Mouse (Mus musculus): ENCODE measurements around the gene Ppm1h. TPM values are rescaled to one million over a fixed set of nuclear protein-coding genes. Genes with fewer than 3 reads are reported as not detected.

Ppm1h gene
- polyA plus RNA-seq, 2 experiments from 2014 or later, result 50.3 to 52.7 TPM

DNA sequence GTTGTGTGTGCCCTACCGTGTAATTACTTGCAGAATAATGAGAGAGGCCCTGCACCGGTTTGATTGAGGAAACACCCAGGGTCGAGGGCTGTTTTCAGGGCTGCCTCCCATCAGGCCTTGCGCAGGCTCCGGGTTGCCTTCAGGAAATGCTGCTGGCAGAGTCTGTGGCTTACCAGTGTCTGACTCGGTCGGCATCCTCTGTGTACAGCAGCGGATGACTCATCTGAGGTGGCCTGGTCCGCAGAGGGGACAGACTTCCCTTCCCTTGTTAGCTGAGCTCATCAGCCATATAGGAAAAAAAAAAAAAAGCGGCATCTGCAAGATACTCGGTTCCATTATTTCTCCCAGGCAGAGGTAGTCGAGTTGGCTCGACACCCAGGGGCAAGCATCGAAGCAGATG lies 136.5 kb downstream of the Ppm1h start:
- ATAC-seq, result peak; percentile 98

DNA sequence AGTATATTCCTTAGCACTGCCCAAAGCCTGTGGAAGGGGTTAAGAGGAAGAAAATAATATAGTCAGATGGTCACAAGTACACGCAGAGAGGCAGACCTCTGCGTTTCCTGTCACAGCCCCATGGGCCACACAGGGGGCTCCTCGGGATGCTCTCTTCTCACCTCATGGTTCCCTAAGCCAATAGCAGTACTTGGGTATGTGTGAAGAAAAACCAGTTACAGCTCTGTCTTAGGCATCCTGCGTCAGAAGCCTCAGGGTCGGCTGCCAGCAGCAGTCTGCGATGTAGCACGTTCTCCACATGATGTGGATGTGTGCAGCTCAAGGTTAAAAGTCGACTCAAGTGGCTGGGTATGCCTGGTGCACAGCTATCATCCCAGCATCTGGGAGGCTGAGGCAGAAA lies 139.2 kb downstream of the Ppm1h start:
- ATAC-seq, result no peak

DNA sequence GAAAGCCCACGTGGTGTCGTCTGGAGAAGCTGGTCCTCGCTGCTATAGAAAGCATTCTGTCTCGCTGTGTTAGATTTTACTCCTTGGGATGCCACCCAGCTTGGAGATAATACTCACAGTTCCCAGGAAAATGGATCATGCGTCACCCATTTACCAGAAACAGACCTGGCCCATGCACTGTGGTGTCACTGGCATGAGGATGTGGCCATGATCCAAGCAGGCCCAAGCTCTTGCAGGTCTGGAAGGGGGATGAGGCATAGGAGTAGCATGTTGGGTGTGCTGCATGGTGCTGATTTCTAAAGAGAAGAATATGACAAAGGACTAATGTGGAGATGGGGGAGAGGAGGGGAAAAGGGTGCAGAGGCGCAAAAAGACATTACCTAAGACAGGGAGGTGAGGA lies 141.2 kb downstream of the Ppm1h start:
- ATAC-seq, result no peak

DNA sequence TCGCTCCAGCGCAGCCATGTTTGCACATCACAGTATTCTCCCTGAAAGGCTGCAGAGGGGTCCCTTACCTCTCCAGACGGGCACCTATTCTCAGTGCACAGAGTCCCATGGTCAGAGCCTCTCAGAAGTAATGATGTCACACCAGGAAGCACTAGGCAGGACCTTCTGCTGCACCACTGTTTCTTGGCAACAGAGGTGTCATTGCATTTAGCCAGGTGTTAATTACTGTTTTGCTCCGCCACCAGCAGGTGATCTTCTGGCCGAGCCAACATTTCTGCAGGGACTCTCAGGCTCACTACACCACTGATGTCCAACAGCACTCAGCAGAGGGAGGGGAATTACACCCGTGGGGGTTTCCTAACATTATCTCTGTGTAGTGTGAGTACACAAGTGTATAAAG lies 143.0 kb downstream of the Ppm1h start:
- ATAC-seq, result no peak

DNA sequence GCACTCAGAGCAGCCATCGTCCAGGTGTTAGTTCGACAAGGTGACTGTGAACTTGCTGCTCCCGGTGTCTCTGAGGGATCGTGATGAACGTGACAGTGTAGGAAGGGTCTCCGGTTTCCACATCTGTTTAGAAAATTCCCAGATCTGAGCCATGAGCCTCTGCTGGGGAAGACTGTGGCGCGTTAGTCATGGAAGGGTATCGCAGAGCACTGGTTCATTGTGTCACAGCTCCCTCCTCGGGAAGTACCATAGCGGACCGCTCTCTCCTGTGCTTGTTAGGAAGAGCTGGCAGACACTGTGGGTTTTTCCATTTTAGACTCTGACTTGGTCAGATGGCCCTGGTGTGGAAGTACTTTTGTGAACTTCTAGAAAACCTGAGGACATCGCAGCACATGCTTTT lies 145.1 kb downstream of the Ppm1h start:
- no peak for ATAC-seq

DNA sequence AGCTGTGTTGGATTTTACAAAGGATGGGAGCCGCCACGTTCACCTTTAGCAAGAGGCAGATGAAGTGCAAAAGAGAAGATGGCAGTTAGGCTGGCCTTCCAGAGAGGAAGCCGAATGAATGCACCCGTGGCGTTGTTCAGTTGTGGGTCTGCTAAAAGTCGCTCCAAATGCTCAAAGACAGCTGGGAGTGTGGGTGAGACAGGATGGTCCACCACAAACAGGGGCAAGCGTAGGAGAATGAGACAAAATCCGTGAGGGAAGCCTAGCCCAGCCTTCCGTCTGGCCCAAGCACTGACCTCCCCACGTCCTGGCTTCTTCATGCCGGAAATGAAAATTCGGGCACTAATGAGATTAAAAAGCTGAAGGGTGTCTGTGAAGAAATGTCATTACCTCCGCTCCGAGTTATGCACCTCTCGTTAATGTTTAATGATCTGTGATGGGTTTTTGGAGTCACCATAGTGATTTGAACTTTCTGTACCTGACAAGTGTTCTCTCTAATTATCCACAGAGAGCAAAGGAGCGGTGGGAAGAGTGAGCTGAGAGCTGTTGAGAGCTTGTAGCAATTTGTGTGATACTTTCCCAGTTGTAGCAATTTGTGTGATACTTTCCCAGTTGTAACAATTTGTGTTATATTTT lies 148.3 kb downstream of the Ppm1h start:
- no peak for ATAC-seq

DNA sequence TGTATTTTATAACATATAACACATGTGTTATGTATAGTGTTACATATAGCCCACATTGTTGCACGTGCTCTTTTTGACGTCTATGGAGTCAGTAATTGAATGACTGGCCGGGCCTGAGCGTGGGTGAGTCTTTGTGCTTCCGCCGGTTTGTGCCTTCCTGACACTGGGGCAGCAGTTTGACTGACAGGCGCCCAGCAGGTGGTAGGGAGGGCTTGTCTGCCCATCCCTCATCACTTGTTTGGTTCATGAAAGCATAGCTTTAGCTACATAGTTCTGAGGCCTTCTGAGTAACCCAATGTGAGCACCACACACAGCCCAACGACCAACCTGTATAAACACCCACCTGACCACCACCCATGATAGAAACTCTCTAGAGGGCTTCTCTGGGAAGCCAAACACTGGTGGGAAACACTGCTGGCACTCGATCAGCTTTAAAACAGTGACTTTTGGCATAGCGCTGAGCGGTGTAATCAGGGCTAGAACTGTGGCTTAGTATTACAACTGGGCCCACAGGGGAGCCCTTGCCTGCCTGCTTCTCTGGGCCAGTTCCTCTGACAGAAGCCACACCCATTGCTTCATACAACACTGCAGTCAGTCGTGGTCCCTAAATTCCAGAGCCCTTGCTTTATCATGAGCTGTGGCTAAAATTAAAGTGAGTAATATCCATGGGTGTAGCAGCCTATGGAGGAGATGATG lies 149.3 kb downstream of the Ppm1h start:
- ATAC-seq, result no peak

DNA sequence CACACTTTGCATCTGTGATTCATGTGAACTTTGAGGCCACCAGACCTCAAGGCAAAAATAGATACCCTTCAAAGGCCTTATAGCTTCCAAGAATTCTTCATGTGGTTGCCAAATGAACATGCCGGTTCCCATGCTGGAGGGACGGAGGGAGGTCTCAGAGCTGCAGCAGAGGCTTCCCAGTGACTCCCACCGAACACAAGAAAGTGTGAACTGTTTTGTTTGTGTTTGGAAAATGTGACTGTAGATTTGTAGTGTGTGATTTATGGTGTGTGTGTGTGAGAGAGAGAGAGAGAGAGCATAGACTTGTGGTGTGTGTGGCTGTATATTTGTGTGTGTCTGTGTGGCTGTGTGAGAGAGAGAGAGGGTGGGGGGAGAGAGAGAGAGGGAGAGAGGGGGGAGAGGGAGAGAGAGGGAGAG lies 151.2 kb downstream of the Ppm1h start:
- no peak for ATAC-seq

DNA sequence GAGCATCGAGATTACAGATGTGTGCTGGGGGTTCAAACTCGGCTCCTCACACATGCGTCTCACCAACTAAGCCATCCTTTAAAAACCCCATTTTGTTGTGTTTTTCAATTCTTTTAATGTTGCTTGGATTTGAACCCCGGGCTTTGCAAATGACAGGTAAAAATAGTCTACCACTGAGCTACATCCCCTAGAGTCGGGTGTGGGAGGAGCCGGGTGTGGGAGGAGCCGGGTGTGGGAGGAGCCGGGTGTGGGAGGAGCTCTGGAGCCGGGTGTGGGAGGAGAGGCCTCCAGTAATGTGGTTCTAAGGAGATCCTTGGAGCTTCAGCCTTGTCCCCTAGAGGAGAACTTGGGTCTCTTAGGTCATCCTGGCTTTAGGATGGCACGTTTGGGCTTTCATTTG lies 152.1 kb downstream of the Ppm1h start:
- ATAC-seq, result no peak

DNA sequence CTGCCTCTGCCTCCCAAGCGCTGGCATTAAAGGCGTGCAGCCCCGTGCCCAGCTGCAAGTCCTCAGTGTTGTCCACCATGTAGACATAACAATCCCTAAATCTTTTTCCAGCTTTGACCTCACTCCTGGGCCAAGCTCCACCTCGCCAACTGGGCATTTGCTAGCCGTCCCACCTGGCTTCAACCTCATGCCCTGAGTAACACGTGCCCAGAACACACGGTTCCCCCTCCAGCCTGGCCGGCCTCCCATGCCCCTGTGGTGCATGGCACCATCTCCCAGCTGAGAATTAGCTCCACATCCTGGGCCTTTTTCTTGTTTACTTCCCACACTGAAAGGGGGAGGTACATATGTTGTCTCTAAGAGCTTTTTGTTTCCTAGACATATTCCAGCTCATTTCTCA lies 163.5 kb downstream of the Ppm1h start:
- ATAC-seq, result no peak

DNA sequence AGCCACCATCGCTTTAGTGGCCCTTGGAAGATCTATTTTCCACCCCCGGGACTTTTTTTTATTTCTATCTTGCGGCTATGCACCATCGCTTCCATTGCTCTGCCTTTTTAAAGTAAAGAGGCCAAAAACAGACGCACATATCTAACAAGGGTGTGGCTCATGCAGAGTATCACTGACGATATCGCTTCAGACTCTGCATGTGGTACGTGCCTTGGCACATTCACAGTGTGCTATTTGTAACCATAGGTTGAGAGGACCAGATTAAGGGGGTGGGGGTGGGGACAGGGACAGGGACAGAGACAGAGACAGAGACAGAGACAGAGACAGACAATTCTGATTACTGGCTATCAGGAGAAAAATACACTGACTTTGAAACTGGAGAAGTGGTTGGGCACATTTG lies 164.4 kb downstream of the Ppm1h start:
- no peak for ATAC-seq

DNA sequence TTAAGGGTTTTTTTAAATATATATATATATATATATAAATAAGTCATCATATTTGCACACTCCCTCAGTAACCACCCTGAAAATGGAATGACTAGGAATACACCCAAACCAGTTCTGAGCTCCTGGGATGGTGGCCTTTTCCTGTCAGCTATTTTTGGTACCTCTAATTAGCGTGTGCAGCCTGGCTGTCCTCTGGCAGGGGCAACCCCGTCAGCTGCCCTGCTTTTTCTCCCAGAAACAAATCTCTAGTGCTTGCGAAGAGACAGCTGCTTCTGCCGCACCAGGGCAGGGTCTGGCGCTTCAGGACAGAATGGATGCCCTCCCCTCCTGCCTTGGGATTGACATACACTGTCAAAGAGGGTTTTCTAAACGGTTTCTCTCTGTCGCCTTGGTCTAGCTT lies 166.9 kb downstream of the Ppm1h start:
- ATAC-seq, result no peak

DNA sequence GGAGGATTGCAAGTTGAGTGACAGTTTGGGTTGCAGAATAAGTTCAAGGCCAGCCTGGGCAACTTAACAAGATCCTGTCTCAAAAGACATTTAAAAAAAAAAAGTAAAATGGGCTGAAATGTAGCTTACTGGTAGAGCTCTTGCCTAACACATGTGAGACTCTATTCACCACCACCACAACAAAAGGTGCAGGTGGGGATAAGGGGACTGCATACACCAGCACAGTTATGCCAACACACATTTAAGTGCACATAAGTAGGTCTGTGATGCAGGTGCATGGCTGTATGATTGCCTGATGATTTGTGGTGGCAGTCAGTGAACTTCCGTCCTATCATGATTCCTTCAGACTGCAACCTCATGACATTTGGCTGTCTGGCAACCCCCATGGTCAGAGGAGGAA lies 167.9 kb downstream of the Ppm1h start:
- ATAC-seq, result no peak

DNA sequence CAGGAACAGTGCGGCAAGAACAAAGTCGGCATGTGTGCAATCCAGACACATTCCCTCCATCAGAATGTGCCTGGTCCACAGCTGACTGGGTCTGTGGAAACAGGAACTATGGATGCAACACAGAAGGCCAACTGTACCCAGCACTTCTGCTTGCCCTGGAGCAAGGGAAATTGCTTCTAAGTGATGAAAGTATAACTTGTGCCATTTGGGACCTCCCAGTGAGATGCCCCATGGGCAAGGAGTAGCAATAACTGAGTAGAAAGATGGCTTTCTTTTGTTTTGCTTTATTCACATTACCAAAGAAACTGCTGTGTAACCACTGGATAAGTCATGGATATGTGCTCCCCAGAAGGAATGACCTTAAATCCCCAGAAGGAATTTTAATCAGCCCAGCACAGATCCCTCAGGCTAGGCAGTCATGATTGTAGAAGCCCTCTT lies 169.5 kb downstream of the Ppm1h start:
- no peak for ATAC-seq

DNA sequence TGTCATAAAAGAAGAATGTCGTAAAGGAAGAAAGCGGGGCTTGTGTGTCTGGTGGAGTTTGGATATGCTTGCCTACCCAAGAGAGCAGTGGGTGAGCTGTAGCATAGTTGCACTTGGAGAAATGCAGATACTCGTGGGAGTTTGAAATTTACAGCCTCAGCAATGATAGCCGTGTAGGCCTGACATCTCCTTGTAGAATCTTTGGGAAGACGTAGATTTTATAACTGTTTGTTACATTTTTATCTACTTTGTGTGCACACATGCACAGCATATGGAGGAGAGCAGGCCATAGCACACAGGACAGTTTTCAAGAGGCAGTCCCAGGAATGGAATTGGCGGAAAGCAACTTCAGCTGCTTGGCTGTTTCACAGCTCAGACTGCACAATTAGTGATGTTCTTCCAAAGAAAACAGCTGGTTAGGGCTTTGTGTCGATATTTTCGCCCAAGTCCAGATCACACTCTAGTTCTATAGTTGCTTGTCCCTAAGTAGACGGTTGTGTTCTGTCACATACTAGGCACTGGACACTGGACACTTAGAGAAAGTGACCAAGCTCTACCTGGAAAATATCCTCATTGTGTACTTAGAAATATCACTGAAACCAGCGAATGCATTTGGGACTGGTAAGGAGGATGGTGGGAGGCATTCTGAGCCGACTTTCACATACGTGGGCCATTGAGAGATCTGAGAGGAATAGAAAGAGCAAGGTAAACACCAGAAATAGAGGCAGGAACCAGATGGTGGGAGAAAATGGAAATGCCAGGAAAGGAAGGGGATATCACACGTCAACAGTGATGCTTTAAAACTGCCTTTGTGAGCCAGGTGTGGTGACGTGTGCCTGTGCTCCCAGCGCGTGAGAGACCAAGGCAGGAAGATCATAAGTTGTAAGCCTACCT lies 173.0 kb downstream of the Ppm1h start:
- no peak for ATAC-seq

DNA sequence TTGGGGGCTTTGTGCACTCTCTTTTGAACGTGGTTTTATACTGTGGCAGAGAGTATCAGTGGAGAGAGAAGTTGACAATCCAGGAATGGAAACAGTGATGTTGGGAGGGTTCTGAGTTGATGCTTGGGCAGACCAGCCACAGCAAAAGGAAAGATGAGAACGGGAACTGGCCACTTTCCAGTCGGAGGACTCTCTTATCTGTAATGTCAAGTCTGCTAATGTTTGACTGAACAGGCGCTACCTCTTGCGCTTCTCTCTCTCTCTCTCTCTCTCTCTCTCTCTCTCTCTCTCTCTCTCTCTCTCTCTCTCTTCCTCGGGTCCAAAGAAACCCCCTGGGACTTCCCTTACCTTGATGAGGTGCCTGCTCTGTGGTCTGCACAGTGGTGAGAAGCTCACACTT lies 176.0 kb downstream of the Ppm1h start:
- no peak for ATAC-seq

DNA sequence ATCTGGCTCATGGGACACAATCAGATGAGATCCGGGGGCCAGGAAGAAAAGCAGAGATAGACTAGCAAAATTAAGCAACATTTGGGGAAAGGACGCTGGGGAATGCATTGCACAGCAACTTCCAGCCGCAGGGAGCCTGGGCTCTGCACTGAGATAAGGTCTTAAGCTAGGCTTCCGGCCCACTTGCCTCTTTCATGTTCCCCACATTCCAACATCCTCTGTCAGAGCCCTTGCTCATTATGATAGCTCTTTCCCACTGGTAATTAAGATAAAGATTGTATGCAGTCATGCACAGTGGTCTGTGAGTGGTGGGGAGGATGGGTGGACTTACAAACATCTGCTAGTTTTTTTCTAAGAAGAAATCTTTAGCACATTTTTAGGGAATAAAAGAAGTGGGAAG lies 176.6 kb downstream of the Ppm1h start:
- no peak for ATAC-seq

DNA sequence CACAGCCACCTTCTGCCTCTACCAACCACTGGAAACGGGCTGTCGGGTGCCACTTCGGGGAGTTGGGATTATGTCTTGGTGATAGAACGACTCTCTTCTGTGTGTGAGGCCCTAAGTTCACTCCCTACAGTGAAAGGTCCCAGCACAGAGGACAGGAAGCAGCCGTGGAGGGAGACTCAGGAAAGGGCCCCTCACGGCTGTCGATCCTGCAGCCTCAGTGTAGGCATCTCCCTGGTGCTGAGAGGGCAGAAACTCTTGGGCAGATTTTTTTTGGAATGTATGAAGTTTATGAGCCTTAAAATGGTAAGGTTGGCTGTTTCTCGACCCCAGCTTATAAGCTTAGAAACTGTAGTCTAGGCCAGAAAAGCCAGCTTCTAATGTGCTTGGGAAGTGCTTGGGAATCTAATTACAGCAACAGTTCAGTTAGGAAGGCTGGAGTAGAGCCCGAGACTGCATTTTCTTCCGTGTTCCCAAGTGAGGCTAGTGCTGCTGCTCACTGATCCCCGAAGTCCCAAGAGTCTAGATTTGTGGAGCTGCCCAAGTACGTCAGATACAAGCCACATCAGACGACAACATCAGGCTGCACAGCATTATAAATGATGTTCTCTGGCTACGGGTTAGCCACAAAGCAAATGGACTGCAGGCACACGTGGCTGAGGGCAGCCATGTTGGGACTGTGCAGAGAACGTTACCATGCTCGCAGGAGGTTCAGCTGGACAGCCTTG lies 177.6 kb downstream of the Ppm1h start:
- no peak for ATAC-seq

DNA sequence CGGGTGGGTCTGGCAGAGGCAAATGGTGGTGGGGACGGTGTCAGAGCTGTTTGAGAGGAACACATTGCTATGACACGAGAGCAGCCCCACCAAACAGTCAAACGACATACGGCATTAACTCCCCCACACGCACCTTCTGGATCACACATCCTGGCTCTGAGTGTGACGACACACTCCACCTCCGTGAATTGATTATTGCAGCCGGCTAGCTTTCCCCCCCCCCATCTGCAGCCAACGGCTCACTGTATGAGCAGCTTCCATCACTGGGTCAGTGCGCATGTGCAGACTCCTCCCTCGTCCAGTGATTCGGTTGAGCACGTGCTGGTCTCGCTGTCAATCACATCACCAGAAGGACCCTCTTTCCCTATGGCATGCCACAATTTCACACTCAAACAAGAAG lies 178.6 kb downstream of the Ppm1h start:
- no peak for ATAC-seq

DNA sequence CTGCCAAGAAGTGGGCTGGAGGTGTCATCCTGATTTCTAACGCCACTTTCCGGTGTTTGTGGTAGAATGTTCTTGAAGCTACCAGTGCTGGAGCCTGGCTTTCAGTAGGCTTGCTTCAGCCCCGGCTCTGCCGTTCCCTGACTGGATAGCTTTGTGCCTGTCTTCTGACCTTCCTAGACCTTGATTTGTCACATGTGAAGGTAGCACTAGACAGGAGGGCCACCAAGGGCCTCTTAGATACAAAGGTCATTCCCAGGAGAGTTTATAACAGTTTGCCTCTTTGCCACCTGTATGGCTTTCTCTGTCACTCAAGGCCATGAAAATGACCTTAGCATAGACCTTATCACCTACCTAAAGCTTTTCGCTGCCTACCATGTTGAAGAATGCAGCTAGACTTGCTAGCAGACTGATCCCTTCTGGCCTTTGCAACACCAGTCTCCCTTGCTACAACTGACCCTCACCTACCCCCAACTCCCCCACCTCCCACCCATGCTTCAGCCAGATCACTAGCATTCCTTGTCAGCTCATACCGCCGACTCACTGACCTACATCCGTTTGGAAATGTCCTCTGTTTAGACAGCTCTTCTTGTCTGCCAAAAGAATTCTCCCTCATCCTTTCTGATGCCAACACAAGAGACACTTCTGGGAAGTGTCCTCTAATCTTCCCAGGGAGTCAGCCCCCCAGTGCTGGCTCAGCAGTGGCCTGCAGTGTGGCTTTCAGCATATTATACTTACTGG lies 180.5 kb downstream of the Ppm1h start:
- no peak for ATAC-seq

DNA sequence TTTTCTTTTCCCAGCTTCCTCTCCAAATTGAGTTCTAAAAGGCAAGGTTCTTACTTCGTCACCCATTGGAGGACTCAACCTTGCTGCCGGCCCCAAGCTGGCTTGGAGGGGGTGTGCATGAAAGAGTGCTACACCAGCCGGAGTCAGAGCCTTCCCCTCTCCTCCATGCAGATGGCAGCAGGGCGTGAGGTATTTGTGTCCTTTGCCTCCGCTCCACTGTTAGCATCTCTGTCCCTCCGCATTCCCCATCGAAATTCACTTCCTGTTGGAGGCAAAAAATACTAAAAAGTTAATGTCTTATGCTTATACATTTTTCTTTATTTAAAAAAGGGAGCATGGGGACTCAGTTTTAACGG lies 181.1 kb downstream of the Ppm1h start:
- ATAC-seq, result no peak

DNA sequence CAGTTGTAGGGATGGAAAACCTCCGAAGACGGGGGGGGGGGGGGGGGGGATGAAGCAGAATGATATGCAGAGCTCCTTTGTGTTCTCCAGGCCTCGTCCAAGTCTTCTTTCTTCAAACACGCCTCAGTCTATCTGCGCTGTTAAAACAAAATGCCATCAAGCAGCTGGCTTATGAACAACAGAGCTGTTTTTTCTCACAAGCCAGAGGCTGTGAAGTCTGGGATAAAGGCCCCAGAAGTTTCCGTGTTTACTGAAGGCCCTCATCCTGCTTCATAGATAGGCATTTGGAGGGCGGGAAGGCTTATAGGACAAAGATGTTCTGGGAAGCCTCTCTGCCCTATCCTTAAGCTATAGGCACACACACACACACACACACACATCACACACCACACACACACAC lies 181.5 kb downstream of the Ppm1h start:
- ATAC-seq, result no peak

All from CD4-positive, CD25-positive, alpha-beta regulatory T cell, adult 4 months (primary cell).